Mouse (Mus musculus) hindbrain, embryonic 14.5 days (tissue): ENCODE measurements around the gene Zdhhc17. TPM values are rescaled to one million over a fixed set of nuclear protein-coding genes. Genes with fewer than 3 reads are reported as not detected.

Experiments used
- ATAC-seq: fragments of 200-750 bp; cut with Nextera tagmentation; 2 replicates; pipeline ENCODE4 v1.8.0; 2017; ENCODE audit warnings: moderate number of reproducible peaks, mild to moderate bottlenecking, moderate TSS enrichment, moderate library complexity; ENCODE audit not compliant: low FRiP score
- DNase-seq: peaks from one replicate; pipeline ENCODE4 v3.0.0-alpha.2; 2015; ENCODE audit warnings: low spot score
- H3K27ac ChIP-seq: fragments of 300-500 bp; sonication (generic); 2 replicates; pipeline ENCODE4 v1.5.1; 2014; ENCODE audit warnings: mild to moderate bottlenecking, moderate library complexity
- H3K27me3 ChIP-seq: fragments of 300-500 bp; sonication (generic); 2 replicates; pipeline ENCODE4 v1.6.1; 2014; ENCODE audit warnings: mild to moderate bottlenecking, low read length, mixed read lengths; ENCODE audit not compliant: control insufficient read depth, insufficient read depth
- H3K36me3 ChIP-seq: fragments of 300-500 bp; sonication (generic); replicated peaks from 2 replicates; pipeline ENCODE4 v1.6.1; 2014; ENCODE audit not compliant: control insufficient read depth, insufficient read depth
- H3K4me1 ChIP-seq: fragments of 300-500 bp; sonication (generic); replicated peaks from 2 replicates; pipeline ENCODE4 v1.6.1; 2014; ENCODE audit warnings: antibody characterized with exemption, low read length, mixed read lengths; ENCODE audit not compliant: control insufficient read depth, insufficient read depth
- H3K4me2 ChIP-seq: fragments of 300-500 bp; sonication (generic); replicated peaks from 2 replicates; pipeline ENCODE4 v1.6.1; 2014; ENCODE audit warnings: mild to moderate bottlenecking, moderate library complexity
- H3K4me3 ChIP-seq: fragments of 300-500 bp; sonication (generic); replicated peaks from 2 replicates; pipeline ENCODE4 v1.5.1; 2014; ENCODE audit warnings: mild to moderate bottlenecking, low read length
- H3K9ac ChIP-seq: fragments of 300-500 bp; sonication (generic); 2 replicates; pipeline ENCODE4 v1.6.1; 2014
- H3K9me3 ChIP-seq: fragments of 300-500 bp; sonication (generic); 2 replicates; pipeline ENCODE4 v1.6.1; 2016; ENCODE audit warnings: low read length; ENCODE audit not compliant: control insufficient read depth
- WGBS: fragments of 180-500 bp; shearing (Covaris S2); extraction: QIAGEN DNeasy Blood & Tissue Kit; methylation state at CpG from one replicate; pipeline ENCODE4 v1.1.7; 2014; 5-methylcytosine and 5-hydroxymethylcytosine counted together
- polyA plus RNA-seq: library from polyadenylated mRNA; unstranded; fragments of >200 nt; fragmentation: Nextera tagmentation; extraction: Ambion mirVana; gene quantifications from 2 replicates; pipeline ENCODE4 v1.2.1, GENCODE M21; 2014

Gene Zdhhc17
- polyA plus RNA-seq, 1 experiment from 2014 or later: 62.1 TPM

- Histone ChIP-seq H3K36me3 (no peaks in the 10 kb centered on the region), H3K4me3 (peak overlapping the region; percentile 63), H3K9ac (peak overlapping the region; percentile 95), H3K9me3 (no peaks in the 10 kb centered on the region), H3K27ac (peak overlapping the region; percentile 98), H3K4me1 (peaks cover 35% of the 10 kb centered on the region), H3K27me3 (no peaks in the 10 kb centered on the region), H3K4me2 (peak overlapping the region; percentile 84)
- no peak for ATAC-seq
- WGBS: under 1% methylated on average over 27 of the region's 28 CpGs
- peak; percentile 50 for DNase-seq
These were observed 763 bp downstream of the Zdhhc17 start for GRCm38 (mm10) chr10:111009113-111009640.

- Histone ChIP-seq H3K4me1 (peaks cover 35% of the 10 kb centered on the region), H3K9me3 (no peaks in the 10 kb centered on the region), H3K27me3 (no peaks in the 10 kb centered on the region), H3K27ac (no peak overlapping the region), H3K4me2 (peak overlapping the region; percentile 84), H3K36me3 (no peaks in the 10 kb centered on the region), H3K4me3 (peak overlapping the region; percentile 63), H3K9ac (0 out of 2 replicates have a peak overlapping the region, but pooled peaks have one; percentile 95)
- WGBS: 76% methylated on average over 4 of the region's 4 CpGs
- no peak for DNase-seq
- no peak for ATAC-seq
These were observed 2.3 kb downstream of the Zdhhc17 start for GRCm38 (mm10) chr10:111007687-111008086.

- peaks cover 35% of the 10 kb centered on the region for H3K4me1 ChIP-seq
- WGBS: 81% methylated on average over 14 of the region's 14 CpGs
- no peak overlapping the region for H3K4me2 ChIP-seq
- no peaks in the 10 kb centered on the region for H3K27me3 ChIP-seq
- H3K36me3 ChIP-seq: no peaks in the 10 kb centered on the region
- ATAC-seq (no peak), DNase-seq (no peak)
- no peaks in the 10 kb centered on the region for H3K9me3 ChIP-seq
- no peak overlapping the region for H3K9ac ChIP-seq
- no peak overlapping the region for H3K27ac ChIP-seq
- H3K4me3 ChIP-seq: no peak overlapping the region
These were observed 4.1 kb downstream of the Zdhhc17 start for GRCm38 (mm10) chr10:111005611-111006488.

- no peak overlapping the region for H3K4me2 ChIP-seq
- ATAC-seq (no peak), DNase-seq (no peak)
- H3K36me3 ChIP-seq: no peaks in the 10 kb centered on the region
- WGBS: 96% methylated on average over 6 of the region's 6 CpGs
- no peaks in the 10 kb centered on the region for H3K9me3 ChIP-seq
- H3K27me3 ChIP-seq: no peaks in the 10 kb centered on the region
- no peak overlapping the region for H3K4me3 ChIP-seq
- H3K4me1 ChIP-seq: peaks cover 37% of the 10 kb centered on the region
- H3K27ac ChIP-seq: no peak overlapping the region
- H3K9ac ChIP-seq: no peak overlapping the region
These were observed 5.7 kb downstream of the Zdhhc17 start for GRCm38 (mm10) chr10:111004220-111004619.

- no peak for ATAC-seq
- Histone ChIP-seq H3K27ac (no peak overlapping the region), H3K4me2 (no peak overlapping the region), H3K36me3 (no peaks in the 10 kb centered on the region), H3K27me3 (no peaks in the 10 kb centered on the region), H3K9ac (no peak overlapping the region), H3K9me3 (no peaks in the 10 kb centered on the region), H3K4me1 (0 out of 2 replicates have a peak, but pooled peaks cover 4% of the 10 kb centered on the region), H3K4me3 (no peak overlapping the region)
- DNase-seq: no peak
- 82% methylated on average over 5 of the region's 5 CpGs for WGBS
These were observed 10.7 kb downstream of the Zdhhc17 start for GRCm38 (mm10) chr10:110999201-110999600.

GRCm38 (mm10) chr10:110997180-110997579 is 12.8 kb downstream of the Zdhhc17 start:
- no peak overlapping the region for H3K4me2 ChIP-seq
- H3K27me3 ChIP-seq: no peaks in the 10 kb centered on the region
- DNase-seq: no peak
- H3K9me3 ChIP-seq: no peaks in the 10 kb centered on the region
- no peak overlapping the region for H3K27ac ChIP-seq
- H3K4me1 ChIP-seq: peaks cover 8% of the 10 kb centered on the region; the same call in 1 of the 2 replicates
- WGBS: 93% methylated on average over 6 of the region's 6 CpGs
- no peak overlapping the region for H3K4me3 ChIP-seq
- H3K9ac ChIP-seq: no peak overlapping the region
- ATAC-seq: no peak
- no peaks in the 10 kb centered on the region for H3K36me3 ChIP-seq

- no peak for ATAC-seq
- Histone ChIP-seq H3K27ac (no peak overlapping the region), H3K4me2 (no peak overlapping the region), H3K27me3 (no peaks in the 10 kb centered on the region), H3K4me1 (peaks cover 16% of the 10 kb centered on the region), H3K36me3 (no peaks in the 10 kb centered on the region), H3K9me3 (no peaks in the 10 kb centered on the region), H3K9ac (no peak overlapping the region), H3K4me3 (no peak overlapping the region)
- no peak for DNase-seq
- 46% methylated on average over 5 of the region's 5 CpGs for WGBS
These were observed 15.2 kb downstream of the Zdhhc17 start for GRCm38 (mm10) chr10:110994761-110995160.

GRCm38 (mm10) chr10:110993249-110993648 is 16.7 kb downstream of the Zdhhc17 start:
- 59% methylated on average over 5 of the region's 5 CpGs for WGBS
- DNase-seq (no peak), ATAC-seq (no peak)
- Histone ChIP-seq H3K9me3 (no peaks in the 10 kb centered on the region), H3K27ac (no peak overlapping the region), H3K4me2 (no peak overlapping the region), H3K4me1 (peaks cover 12% of the 10 kb centered on the region), H3K27me3 (no peaks in the 10 kb centered on the region), H3K4me3 (no peak overlapping the region), H3K36me3 (no peaks in the 10 kb centered on the region), H3K9ac (no peak overlapping the region)

GRCm38 (mm10) chr10:110992047-110992431 is 17.9 kb downstream of the Zdhhc17 start:
- Histone ChIP-seq H3K4me2 (no peak overlapping the region), H3K27me3 (no peaks in the 10 kb centered on the region), H3K9me3 (no peaks in the 10 kb centered on the region), H3K36me3 (no peaks in the 10 kb centered on the region), H3K4me1 (peaks cover 12% of the 10 kb centered on the region), H3K27ac (no peak overlapping the region), H3K9ac (no peak overlapping the region), H3K4me3 (no peak overlapping the region)
- WGBS: 27% methylated on average over 9 of the region's 9 CpGs
- DNase-seq (no peak), ATAC-seq (no peak)
